Mouse (Mus musculus): ENCODE measurements around the gene Txndc17.

Gene Txndc17

GRCm38 (mm10) chr11:72224865-72225264 lies 17.5 kb downstream of the Txndc17 start:
- peak; percentile 67 for DNase-seq

- DNase-seq = peak; percentile 73
These were observed 18.9 kb downstream of the Txndc17 start for GRCm38 (mm10) chr11:72226020-72226791.

- DNase-seq = no peak
These were observed 19.6 kb downstream of the Txndc17 start for GRCm38 (mm10) chr11:72226901-72227300.

- DNase-seq = no peak
These were observed 21.2 kb downstream of the Txndc17 start for GRCm38 (mm10) chr11:72228513-72228912.

- DNase-seq = no peak
These were observed 24.7 kb downstream of the Txndc17 start for GRCm38 (mm10) chr11:72232068-72232467.

- DNase-seq = no peak
These were observed 25.6 kb downstream of the Txndc17 start for GRCm38 (mm10) chr11:72232991-72233390.

DNA sequence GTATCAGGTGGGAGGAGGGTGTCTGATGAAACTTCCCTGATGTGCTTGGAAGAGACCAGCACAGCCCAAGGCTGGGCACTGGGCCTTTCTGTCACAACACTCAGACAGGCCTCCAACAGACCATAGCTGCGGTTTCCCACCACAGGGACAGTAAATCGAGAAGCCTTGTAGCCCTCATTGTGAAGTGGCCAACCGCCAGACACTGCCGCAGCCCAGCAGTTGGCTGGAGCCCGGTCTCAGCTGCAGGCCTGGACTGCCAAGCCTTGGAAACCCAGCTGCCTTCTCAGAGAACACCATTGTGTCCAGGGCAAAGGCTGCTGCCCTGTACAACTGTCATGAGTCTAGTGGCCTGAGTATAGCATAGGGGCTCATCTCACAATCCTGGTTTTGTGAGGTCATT lies 26.7 kb downstream of the Txndc17 start:
- peak; percentile 43 for DNase-seq

DNA sequence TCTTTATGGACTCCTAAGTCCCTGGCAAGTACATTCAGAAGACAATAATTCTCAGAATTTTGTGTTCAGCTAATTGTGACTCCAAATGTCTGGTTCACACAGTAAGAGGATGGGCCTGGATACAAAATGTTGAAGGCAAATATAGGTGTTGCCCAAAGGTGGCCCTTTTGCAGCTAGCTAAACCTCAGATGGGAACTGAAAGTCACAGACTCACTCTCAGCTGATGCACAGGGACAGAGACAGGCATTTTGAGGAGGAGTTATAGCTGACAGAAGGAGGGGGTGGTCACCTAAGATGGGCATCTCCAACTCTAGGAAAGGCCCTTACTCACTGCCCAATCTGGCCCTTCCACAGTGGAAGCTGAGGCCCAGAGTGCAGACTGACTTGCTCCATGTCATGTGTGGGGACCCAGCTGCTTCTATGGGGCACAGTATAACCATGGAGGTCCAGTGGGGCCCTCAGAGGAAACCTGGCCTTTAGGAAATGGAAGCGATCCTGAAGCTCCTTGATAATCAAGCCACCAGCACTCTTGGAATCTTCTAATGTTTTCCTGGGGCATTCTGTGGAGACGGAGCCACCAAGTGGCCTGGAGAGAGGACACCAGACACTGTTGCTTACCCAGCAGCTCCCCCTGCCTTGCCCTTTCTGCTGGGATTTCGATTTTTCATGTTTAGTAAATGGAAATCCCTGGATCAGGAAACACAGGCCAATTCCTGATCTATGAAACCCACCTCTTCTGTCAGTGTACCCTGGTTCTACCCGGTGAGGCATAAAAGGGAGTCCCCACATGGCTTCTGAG lies 32.9 kb downstream of the Txndc17 start:
- no peak for DNase-seq

- DNase-seq = no peak
These were observed 37.9 kb downstream of the Txndc17 start for GRCm38 (mm10) chr11:72245196-72245753.

DNA sequence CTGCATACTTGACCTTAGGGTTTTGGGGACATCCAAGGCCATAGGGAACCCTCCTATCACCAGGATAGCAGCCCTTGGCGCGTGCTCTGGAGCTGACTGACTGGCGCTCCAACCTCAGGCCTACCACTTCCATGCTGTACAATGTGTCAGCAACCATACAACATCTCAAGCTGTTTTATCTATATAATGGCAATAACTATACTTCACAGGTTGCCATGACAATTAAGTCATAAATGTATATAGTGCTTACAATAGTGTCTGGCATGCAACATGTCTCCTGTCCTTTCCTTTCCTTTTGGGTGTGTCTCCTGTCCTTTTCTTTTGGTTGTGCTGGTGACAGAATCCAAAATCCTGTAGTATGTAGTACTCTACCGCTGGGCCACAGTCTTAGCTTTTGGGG lies 48.3 kb downstream of the Txndc17 start:
- DNase-seq = no peak

DNA sequence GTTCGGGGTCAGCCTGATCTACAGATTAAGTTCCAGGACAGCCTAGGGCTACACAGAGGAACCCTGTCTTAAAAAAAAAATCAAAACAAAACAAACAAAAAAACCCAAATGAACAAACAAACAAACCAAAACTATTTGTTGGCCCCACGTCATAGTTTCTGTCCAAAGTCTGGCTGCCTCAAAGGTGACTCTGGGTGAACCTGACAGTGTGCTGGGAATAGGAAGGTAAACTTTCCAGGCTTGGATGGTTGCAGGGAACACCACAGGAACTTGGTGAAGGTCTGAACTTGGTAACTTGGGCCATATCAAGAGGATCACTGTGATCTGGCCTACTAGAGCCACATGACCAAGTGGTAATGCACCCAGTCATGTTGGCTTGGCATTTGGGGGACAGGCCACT lies 49.1 kb downstream of the Txndc17 start:
- DNase-seq = no peak

All from cerebellum, adult 9-11 months (tissue).